Mouse (Mus musculus): ENCODE data around the gene Lamtor3. TPM values are rescaled to one million over a fixed set of nuclear protein-coding genes. Genes with fewer than 3 reads are reported as not detected.

The Lamtor3 gene
- polyA plus RNA-seq, 1 experiment: 41.5 TPM

GRCm38 (mm10) chr3:137969951-137970350 lies 51.6 kb downstream of the Lamtor3 start:
- DNase-seq: no peak
- TF ChIP-seq POLR2A (IDR thresholded peaks at IDR 0.05; ENCODE audit: low read depth, low read length) (no peak), CTCF (conservative IDR thresholded peaks at IDR 0.05; ENCODE audit: insufficient read depth, insufficient read length, low read depth, low read length) (no peak)
- Histone ChIP-seq H3K4me3 (ENCODE audit: insufficient read depth, low read depth, low read length) (no peak overlapping the region), H3K27me3 (replicated peaks; ENCODE audit: control insufficient read depth, insufficient read depth, low read length) (no peaks in the 10 kb centered on the region), H3K36me3 (ENCODE audit: control insufficient read depth, insufficient read depth, low read length) (no peaks in the 10 kb centered on the region), H3K4me1 (ENCODE audit: control insufficient read depth, insufficient read depth, low read length) (no peaks in the 10 kb centered on the region), H3K27ac (ENCODE audit: insufficient read depth, low read depth, low read length) (no peak overlapping the region)
- WGBS: 64% methylated on average over 12 of the region's 12 CpGs

DNA sequence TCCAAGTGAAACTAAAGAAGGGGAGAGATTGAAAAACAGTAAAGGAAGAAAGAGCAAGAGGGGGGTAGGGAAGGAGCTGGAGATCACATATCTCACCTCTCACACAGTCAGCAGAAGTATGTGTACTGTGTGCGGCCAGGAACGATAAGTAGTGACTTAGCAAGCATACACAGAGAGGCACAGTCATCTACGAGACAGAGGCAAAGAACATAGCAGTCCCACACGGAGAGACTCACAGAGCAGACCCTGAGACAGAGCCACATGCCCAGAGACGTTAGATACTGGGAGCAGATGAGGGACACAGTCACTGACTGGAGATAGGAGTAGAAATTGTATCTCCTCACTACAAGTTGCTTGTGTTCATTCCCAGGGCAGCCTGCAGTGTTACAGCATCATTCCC lies 53.9 kb downstream of the Lamtor3 start:
- Histone ChIP-seq H3K27me3 (replicated peaks; ENCODE audit: control insufficient read depth, insufficient read depth, low read length) (no peaks in the 10 kb centered on the region), H3K4me3 (ENCODE audit: insufficient read depth, low read depth, low read length) (no peak overlapping the region), H3K4me1 (ENCODE audit: control insufficient read depth, insufficient read depth, low read length) (no peaks in the 10 kb centered on the region), H3K36me3 (ENCODE audit: control insufficient read depth, insufficient read depth, low read length) (no peaks in the 10 kb centered on the region), H3K27ac (ENCODE audit: insufficient read depth, low read depth, low read length) (no peak overlapping the region)
- TF ChIP-seq CTCF (conservative IDR thresholded peaks at IDR 0.05; ENCODE audit: insufficient read depth, insufficient read length, low read depth, low read length): no peak
- no peak for TF ChIP-seq POLR2A (IDR thresholded peaks at IDR 0.05; ENCODE audit: low read depth, low read length)
- WGBS: 61% methylated on average over 5 of the region's 5 CpGs
- no peak for DNase-seq

- Histone ChIP-seq H3K4me1 (ENCODE audit: control insufficient read depth, insufficient read depth, low read length) (no peaks in the 10 kb centered on the region), H3K4me3 (ENCODE audit: insufficient read depth, low read depth, low read length) (no peak overlapping the region), H3K36me3 (ENCODE audit: control insufficient read depth, insufficient read depth, low read length) (no peaks in the 10 kb centered on the region), H3K27ac (ENCODE audit: insufficient read depth, low read depth, low read length) (no peak overlapping the region), H3K27me3 (replicated peaks; ENCODE audit: control insufficient read depth, insufficient read depth, low read length) (no peaks in the 10 kb centered on the region)
- TF ChIP-seq POLR2A (IDR thresholded peaks at IDR 0.05; ENCODE audit: low read depth, low read length) (no peak), CTCF (conservative IDR thresholded peaks at IDR 0.05; ENCODE audit: insufficient read depth, insufficient read length, low read depth, low read length) (no peak)
- DNase-seq: no peak
- 96% methylated on average over 7 of the region's 7 CpGs for WGBS
These were observed 54.7 kb downstream of the Lamtor3 start for GRCm38 (mm10) chr3:137972989-137973388.

GRCm38 (mm10) chr3:137974306-137974705 lies 56.0 kb downstream of the Lamtor3 start:
- H3K36me3 ChIP-seq (ENCODE audit: control insufficient read depth, insufficient read depth, low read length): no peaks in the 10 kb centered on the region
- no peaks in the 10 kb centered on the region for H3K27me3 ChIP-seq (replicated peaks; ENCODE audit: control insufficient read depth, insufficient read depth, low read length)
- 57% methylated on average over 8 of the region's 8 CpGs for WGBS
- DNase-seq: no peak
- no peaks in the 10 kb centered on the region for H3K4me1 ChIP-seq (ENCODE audit: control insufficient read depth, insufficient read depth, low read length)
- no peak overlapping the region for H3K27ac ChIP-seq (ENCODE audit: insufficient read depth, low read depth, low read length)
- no peak overlapping the region for H3K4me3 ChIP-seq (ENCODE audit: insufficient read depth, low read depth, low read length)
- no peak for TF ChIP-seq CTCF (conservative IDR thresholded peaks at IDR 0.05; ENCODE audit: insufficient read depth, insufficient read length, low read depth, low read length)
- TF ChIP-seq POLR2A (IDR thresholded peaks at IDR 0.05; ENCODE audit: low read depth, low read length): no peak

- 91% methylated on average over 7 of the region's 7 CpGs for WGBS
- DNase-seq: no peak
- H3K4me1 ChIP-seq (ENCODE audit: control insufficient read depth, insufficient read depth, low read length): no peaks in the 10 kb centered on the region; the same call in 1 of the 2 replicates
- H3K36me3 ChIP-seq (ENCODE audit: control insufficient read depth, insufficient read depth, low read length): no peaks in the 10 kb centered on the region
- no peak overlapping the region for H3K4me3 ChIP-seq (ENCODE audit: insufficient read depth, low read depth, low read length)
- TF ChIP-seq CTCF (conservative IDR thresholded peaks at IDR 0.05; ENCODE audit: insufficient read depth, insufficient read length, low read depth, low read length) (no peak), POLR2A (IDR thresholded peaks at IDR 0.05; ENCODE audit: low read depth, low read length) (no peak)
- H3K27ac ChIP-seq (ENCODE audit: insufficient read depth, low read depth, low read length): no peak overlapping the region
- no peaks in the 10 kb centered on the region for H3K27me3 ChIP-seq (replicated peaks; ENCODE audit: control insufficient read depth, insufficient read depth, low read length)
These were observed 57.1 kb downstream of the Lamtor3 start for GRCm38 (mm10) chr3:137975435-137975834.

GRCm38 (mm10) chr3:137975856-137976423 lies 57.6 kb downstream of the Lamtor3 start:
- Histone ChIP-seq H3K4me3 (ENCODE audit: insufficient read depth, low read depth, low read length) (no peak overlapping the region), H3K36me3 (ENCODE audit: control insufficient read depth, insufficient read depth, low read length) (no peaks in the 10 kb centered on the region), H3K4me1 (ENCODE audit: control insufficient read depth, insufficient read depth, low read length) (no peaks in the 10 kb centered on the region; the same call in 1 of the 2 replicates), H3K27ac (ENCODE audit: insufficient read depth, low read depth, low read length) (no peak overlapping the region), H3K27me3 (replicated peaks; ENCODE audit: control insufficient read depth, insufficient read depth, low read length) (no peaks in the 10 kb centered on the region)
- DNase-seq: no peak
- 89% methylated on average over 17 of the region's 17 CpGs for WGBS
- TF ChIP-seq POLR2A (IDR thresholded peaks at IDR 0.05; ENCODE audit: low read depth, low read length) (no peak), CTCF (conservative IDR thresholded peaks at IDR 0.05; ENCODE audit: insufficient read depth, insufficient read length, low read depth, low read length) (no peak)

DNA sequence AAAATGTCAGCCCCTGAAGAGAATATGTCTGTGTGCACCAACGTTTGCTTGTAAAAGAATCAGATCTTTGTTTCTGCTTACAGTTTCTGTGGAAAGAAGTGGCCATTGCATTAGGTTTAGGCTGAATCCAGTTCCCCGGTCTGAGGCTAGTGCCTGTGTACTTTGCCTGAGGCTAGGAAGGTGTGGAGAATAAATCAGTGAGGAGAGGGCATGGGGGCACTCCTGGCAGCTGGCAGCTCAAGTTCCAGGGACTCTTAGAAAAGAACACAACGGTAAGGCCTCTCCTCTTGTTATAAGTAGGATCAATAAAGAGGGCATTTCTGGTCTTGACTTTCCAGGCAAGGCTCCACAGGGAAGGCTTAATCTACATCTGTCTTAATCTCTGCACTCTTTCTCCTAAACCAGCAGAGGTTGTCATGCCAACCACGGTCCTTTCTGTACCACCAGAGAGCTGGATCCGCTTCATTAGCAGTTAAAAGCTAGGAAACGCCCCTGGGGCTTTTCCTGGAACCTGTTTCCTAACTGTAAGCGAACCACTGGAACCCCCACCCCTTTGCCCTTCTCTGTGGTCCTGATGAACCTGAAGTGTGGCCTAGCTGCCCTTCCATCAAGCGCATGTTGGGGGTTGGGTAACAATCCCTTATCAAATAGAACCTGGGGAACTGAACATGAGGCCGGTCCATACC lies 58.8 kb downstream of the Lamtor3 start:
- Histone ChIP-seq H3K4me3 (ENCODE audit: insufficient read depth, low read depth, low read length) (no peak overlapping the region), H3K27me3 (replicated peaks; ENCODE audit: control insufficient read depth, insufficient read depth, low read length) (no peaks in the 10 kb centered on the region), H3K27ac (ENCODE audit: insufficient read depth, low read depth, low read length) (no peak overlapping the region), H3K4me1 (ENCODE audit: control insufficient read depth, insufficient read depth, low read length) (no peaks in the 10 kb centered on the region; the same call in 1 of the 2 replicates), H3K36me3 (ENCODE audit: control insufficient read depth, insufficient read depth, low read length) (no peaks in the 10 kb centered on the region)
- DNase-seq: no peak
- WGBS: 63% methylated on average over 9 of the region's 9 CpGs
- TF ChIP-seq CTCF (conservative IDR thresholded peaks at IDR 0.05; ENCODE audit: insufficient read depth, insufficient read length, low read depth, low read length) (no peak), POLR2A (IDR thresholded peaks at IDR 0.05; ENCODE audit: low read depth, low read length) (no peak)

All from kidney, adult 2 months (tissue).